Comparison of ENCODE assay signal across 8 mouse cellular contexts in genomic region chr9:21525937-21526633, GRCm38 (mm10). TPM values are rescaled to one million over a fixed set of nuclear protein-coding genes. Genes with fewer than 3 reads are reported as not detected.
DNase-seq lines count a peak whose midpoint lies in the region; ATAC-seq and TF ChIP-seq lines count a peak whose summit lies in the region.

Gene AB124611 (plus strand): TSS chr9:21526176.

- no peak for DNase-seq in limb, embryonic 10.5 days (ENCODE audit: low spot score)
- DNase-seq in lung, postnatal 14 days, result peak; percentile 33
- peak; percentile 43 for DNase-seq in stomach, postnatal 0 days (ENCODE audit: low spot score)
- no peak for DNase-seq in embryo, embryonic 10.5 days (ENCODE audit: low spot score)
- no peak for DNase-seq in kidney, adult 9 months
- no peak for DNase-seq in urinary bladder, adult 18-20 months (ENCODE audit: low spot score in 2 of 2)

- ATAC-seq in limb, embryonic 13.5 days (ENCODE audit: low FRiP score, low read depth), result no peak
- peak; percentile 83 for ATAC-seq in granulocyte monocyte progenitor cell, adult 5-6 weeks (replicated peaks; ENCODE audit: poor library complexity, severe bottlenecking)
- 0 out of 2 replicates have a peak, but pooled peaks have one; percentile 41 for ATAC-seq in stomach, postnatal 0 days (ENCODE audit: low FRiP score, low TSS enrichment)

- 57% methylated on average over 14 of the region's 14 CpGs for WGBS in limb, embryonic 13.5 days
- WGBS in limb, embryonic 10.5 days, result 66% methylated on average over 14 of the region's 14 CpGs
- WGBS in stomach, postnatal 0 days, result 42% methylated on average over 14 of the region's 14 CpGs

- H3K9me3 ChIP-seq in limb, embryonic 13.5 days, result no peaks in the 10 kb centered on the region; the same call in 1 of the 2 replicates
- no peaks in the 10 kb centered on the region for H3K9me3 ChIP-seq in limb, embryonic 10.5 days (replicated peaks)
- H3K9me3 ChIP-seq in stomach, postnatal 0 days (ENCODE audit: control insufficient read depth, low read length), result no peaks in the 10 kb centered on the region

- H3K27me3 ChIP-seq in limb, embryonic 13.5 days, result no peaks in the 10 kb centered on the region
- no peaks in the 10 kb centered on the region for H3K27me3 ChIP-seq in limb, embryonic 10.5 days (ENCODE audit: low read depth, poor library complexity, severe bottlenecking)
- H3K27me3 ChIP-seq in stomach, postnatal 0 days (ENCODE audit: control insufficient read depth, insufficient read depth, low read length), result no peaks in the 10 kb centered on the region

- H3K9ac ChIP-seq in limb, embryonic 13.5 days, result 0 out of 2 replicates have a peak within 1 kb of the TSS, but pooled peaks have one; percentile 19
- H3K9ac ChIP-seq in stomach, postnatal 0 days (ENCODE audit: low read length), result no peak within 1 kb of the TSS

- no peaks in the 10 kb centered on the region for H3K4me1 ChIP-seq in limb, embryonic 13.5 days
- peaks cover 8% of the 10 kb centered on the region; the same call in 1 of the 2 replicates for H3K4me1 ChIP-seq in limb, embryonic 10.5 days
- H3K4me1 ChIP-seq in stomach, postnatal 0 days (replicated peaks; ENCODE audit: control insufficient read depth, insufficient read depth), result no peaks in the 10 kb centered on the region

- H3K4me3 ChIP-seq in limb, embryonic 13.5 days, result no peak within 1 kb of the TSS
- H3K4me3 ChIP-seq in limb, embryonic 10.5 days, result no peak within 1 kb of the TSS
- no peak within 1 kb of the TSS; the same call in 1 of the 2 replicates for H3K4me3 ChIP-seq in stomach, postnatal 0 days (ENCODE audit: low read depth, low read length)

- no peak for TF ChIP-seq CTCF in stomach, postnatal 0 days (IDR thresholded peaks at IDR 0.05; ENCODE audit: low read depth)

- H3K4me2 ChIP-seq in limb, embryonic 13.5 days (replicated peaks), result no peak within 1 kb of the TSS
- H3K4me2 ChIP-seq in stomach, postnatal 0 days (replicated peaks; ENCODE audit: low read depth), result peak within 1 kb of the TSS; percentile 23; the same call in 1 of the 2 replicates

- no peak within 1 kb of the TSS for H3K27ac ChIP-seq in limb, embryonic 13.5 days
- H3K27ac ChIP-seq in limb, embryonic 10.5 days, result no peak within 1 kb of the TSS
- H3K27ac ChIP-seq in stomach, postnatal 0 days (replicated peaks), result no peak within 1 kb of the TSS

- 0 out of 2 replicates have a peak, but pooled peaks cover 6% of the 10 kb centered on the region for H3K36me3 ChIP-seq in limb, embryonic 13.5 days
- H3K36me3 ChIP-seq in limb, embryonic 10.5 days, result no peaks in the 10 kb centered on the region
- H3K36me3 ChIP-seq in stomach, postnatal 0 days (ENCODE audit: control insufficient read depth, insufficient read depth, low read length), result no peaks in the 10 kb centered on the region

- no peak for TF ChIP-seq EP300 in stomach, postnatal 0 days (optimal IDR thresholded peaks at IDR 0.05)

RNA-seq across cellular contexts. Expression of gene AB124611, which starts in this region (rescaled TPM):
- 5.2 and 5.5 TPM in 2 replicates for polyA plus RNA-seq in limb, embryonic 13.5 days (2015; fragmentation: Nextera tagmentation; extraction: Ambion mirVana)
- 3.6 and 4.3 TPM in 2 replicates for polyA plus RNA-seq in limb, embryonic 10.5 days (2016; fragmentation: Nextera tagmentation; extraction: Ambion mirVana)
- total RNA-seq in granulocyte monocyte progenitor cell, adult 5-6 weeks (2014; fragmentation: Nextera tagmentation), result 17.1 and 27.3 TPM in 2 replicates
- 20.5 and 24.1 TPM in 2 replicates for total RNA-seq in granulocyte monocyte progenitor cell, adult 5-6 weeks (2017)
- polyA plus RNA-seq in stomach, postnatal 0 days (2015; fragmentation: Nextera tagmentation; extraction: Ambion mirVana), result 1.8 and 2.0 TPM in 2 replicates

Comparison
In these comparisons a context has a peak if more than half of its experiments do, and no peak if none do; other contexts are left out.
1. DNase-seq: peak in lung, postnatal 14 days (single experiment) and stomach, postnatal 0 days (single experiment); none in limb, embryonic 10.5 days (single experiment), embryo, embryonic 10.5 days (single experiment), kidney, adult 9 months (single experiment) and urinary bladder, adult 18-20 months (0 of 2).